Mouse (Mus musculus): Measurements from ENCODE around the gene Tbxas1.
A peak's percentile ranks its signal among the peaks of the same experiment; 100 is the strongest.

The Tbxas1 gene

DNA sequence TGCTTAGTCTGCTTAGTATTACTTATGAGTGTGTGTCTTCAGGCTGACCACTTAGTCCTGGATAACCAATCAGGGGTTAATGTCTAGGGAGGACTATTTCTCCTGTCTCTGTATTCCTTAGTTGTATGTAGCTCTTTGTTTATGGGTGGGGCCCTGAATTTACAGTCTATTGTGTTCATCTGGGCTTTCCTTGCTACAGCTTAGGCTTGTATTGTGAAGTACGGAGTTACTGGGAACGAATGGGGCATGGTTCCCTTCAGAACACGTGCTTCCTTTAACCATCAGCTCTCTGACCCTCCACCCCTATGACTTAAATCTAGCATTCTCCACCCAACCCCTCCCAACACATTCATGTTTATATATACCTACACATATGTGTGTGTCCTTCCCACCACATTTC, 75.6 kb downstream of the Tbxas1 start:
- DNase-seq (ENCODE audit: extremely low read depth, insufficient read length, low spot score) = no peak

DNA sequence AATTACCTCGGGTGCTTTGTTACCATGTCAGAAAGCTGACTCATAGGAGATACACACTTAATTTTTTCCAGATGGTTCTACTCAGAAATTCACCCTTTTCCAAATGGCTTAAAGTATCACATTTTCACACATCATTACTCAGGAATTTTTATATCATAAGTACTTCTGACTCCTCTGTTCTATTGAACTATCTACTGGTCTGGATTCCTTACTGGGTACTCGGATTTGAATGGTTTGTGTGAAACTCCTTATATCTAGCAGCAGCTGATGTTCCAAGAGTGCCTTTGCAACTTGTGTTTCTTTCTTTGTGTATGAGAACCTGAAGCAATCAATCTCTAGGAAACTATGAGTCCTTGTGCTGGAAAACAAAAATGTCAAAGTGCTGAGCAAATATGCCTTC, 81.4 kb downstream of the Tbxas1 start:
- DNase-seq (ENCODE audit: extremely low read depth, insufficient read length, low spot score) = peak; percentile 19

DNA sequence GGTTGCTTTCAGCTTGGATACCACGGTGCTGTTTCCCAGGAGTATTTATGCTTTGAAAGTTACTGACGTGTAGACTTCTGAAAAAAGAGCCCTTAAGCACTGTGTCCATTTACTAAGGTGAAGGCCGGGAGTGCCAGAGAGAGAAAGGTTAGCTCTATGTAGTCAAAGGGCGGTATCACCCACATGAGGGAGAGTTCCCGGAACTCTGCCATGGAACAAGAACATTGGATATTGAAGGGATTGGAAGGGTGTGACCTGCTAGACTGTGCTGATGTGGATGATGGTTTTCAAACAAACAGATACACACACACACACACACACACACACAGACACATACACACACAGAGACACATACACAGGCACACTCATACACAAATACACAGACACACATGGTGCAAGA, 82.0 kb downstream of the Tbxas1 start:
- no peak for DNase-seq (ENCODE audit: extremely low read depth, insufficient read length, low spot score)

- no peak for DNase-seq (ENCODE audit: extremely low read depth, insufficient read length, low spot score)
Measured at GRCm38 (mm10) chr6:38959502-38959901, 84.3 kb downstream of the Tbxas1 start.

- DNase-seq (ENCODE audit: extremely low read depth, insufficient read length, low spot score) = no peak
Measured at GRCm38 (mm10) chr6:38960367-38960766, 85.2 kb downstream of the Tbxas1 start.

DNA sequence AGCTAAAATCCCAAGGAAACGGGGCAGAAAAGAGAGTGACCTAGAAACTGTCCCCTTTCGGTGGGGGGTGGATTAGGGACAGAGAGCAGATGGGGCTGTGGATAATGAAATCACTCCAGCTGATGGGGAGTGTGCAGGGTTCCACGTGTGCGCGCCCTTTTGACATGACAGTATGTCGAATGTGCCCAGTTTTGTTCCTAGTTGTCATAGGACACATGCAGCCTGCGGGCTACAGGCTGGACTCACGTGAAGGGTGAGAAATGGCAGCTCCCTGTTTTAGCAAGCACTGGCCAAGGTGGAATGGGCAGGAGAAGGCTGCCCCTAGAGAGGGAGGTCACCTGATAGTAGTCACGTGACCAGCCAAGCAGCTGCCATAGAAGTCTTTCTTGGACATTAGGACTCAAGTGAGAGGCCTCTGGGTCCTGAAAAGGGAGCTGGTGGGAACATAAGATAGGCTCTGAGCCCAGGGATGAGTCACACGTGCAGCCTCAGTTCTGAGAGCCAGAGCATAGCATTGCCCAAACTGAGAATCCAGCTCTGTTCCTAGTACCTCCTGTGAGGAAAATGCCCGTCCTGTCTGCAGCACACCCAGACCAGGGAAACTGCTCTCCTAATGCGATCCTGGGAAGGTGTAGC, 85.7 kb downstream of the Tbxas1 start:
- DNase-seq (ENCODE audit: extremely low read depth, insufficient read length, low spot score) = no peak

- no peak for DNase-seq (ENCODE audit: extremely low read depth, insufficient read length, low spot score)
Measured at GRCm38 (mm10) chr6:38961427-38962033, 86.3 kb downstream of the Tbxas1 start.

- no peak for DNase-seq (ENCODE audit: extremely low read depth, insufficient read length, low spot score)
Measured at GRCm38 (mm10) chr6:38966839-38967238, 91.6 kb downstream of the Tbxas1 start.

DNA sequence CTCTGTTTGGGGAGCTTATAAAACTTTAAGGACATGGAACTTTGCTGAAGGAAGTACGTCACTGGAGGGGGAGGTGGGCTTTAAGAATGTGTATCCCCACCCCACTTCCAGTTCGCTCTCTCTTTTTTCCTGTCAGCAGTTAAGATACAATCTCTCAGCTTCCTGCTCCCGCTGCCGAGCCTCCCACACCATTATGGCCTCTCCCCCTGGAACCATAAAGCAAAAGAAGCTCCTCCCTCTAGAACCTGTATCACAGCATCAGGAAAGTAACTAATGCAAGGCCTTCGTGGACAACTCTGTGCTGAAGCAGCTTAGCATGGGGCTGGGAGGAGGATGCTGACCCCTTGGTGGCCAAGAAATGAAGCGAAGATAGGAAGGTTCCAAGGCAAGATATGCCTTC, 92.1 kb downstream of the Tbxas1 start:
- DNase-seq (ENCODE audit: extremely low read depth, insufficient read length, low spot score) = no peak

- no peak for DNase-seq (ENCODE audit: extremely low read depth, insufficient read length, low spot score)
Measured at GRCm38 (mm10) chr6:38967988-38968387, 92.8 kb downstream of the Tbxas1 start.

DNA sequence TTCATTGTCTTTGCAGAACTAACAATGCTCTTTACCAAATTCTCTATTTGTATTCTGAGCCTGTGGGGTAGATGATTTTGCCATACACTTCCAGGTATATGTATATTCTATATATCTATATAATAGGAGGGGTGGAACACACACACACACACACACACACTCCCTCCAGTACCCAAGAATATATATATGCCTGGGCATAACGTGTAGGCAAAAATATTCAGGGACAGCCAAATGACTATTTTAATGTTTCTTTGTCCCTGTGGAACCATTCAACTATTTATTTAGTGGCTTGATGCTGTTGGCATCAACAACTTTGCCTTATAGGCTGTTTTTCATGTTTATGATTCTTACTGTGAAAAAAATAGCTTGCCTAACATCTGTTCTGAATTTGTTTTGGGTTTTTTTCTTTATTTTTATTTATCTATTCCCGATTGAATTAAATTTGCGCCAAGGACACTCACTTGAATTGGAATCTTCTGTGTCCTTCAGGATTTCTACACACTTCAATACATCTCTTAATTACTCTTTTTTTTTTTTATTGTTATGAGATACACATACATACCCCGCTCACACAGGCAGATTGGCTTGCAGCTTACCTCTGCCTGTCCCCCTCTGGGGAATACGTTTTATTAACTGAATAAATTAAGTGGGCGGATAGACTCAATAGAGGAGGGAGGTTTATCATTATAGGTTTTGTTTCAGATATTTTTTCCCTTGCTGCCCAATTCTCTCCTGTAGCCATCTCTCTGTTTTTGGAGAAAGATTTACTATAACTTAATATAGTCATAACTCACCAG, 94.9 kb downstream of the Tbxas1 start:
- DNase-seq (ENCODE audit: extremely low read depth, insufficient read length, low spot score) = no peak

DNA sequence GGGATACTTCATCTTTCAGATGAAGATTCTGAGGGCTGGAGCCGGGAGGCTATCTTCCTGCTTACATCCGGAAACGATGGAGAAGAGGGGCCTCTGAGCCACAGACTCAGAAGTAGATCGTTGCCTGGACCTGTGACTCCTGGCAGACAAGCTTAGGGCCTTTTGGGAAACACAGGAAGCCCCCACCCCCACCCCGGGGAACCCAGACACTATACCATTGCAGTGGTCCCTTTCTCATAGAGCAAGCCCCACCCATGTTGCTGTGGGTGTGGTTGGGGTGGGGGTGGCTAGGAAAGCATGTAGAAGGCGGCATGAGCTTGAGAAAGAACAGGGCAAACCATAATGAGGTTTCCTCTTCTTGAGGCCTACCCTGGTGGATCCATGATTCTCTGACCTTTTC, 95.6 kb downstream of the Tbxas1 start:
- DNase-seq (ENCODE audit: extremely low read depth, insufficient read length, low spot score) = no peak

DNA sequence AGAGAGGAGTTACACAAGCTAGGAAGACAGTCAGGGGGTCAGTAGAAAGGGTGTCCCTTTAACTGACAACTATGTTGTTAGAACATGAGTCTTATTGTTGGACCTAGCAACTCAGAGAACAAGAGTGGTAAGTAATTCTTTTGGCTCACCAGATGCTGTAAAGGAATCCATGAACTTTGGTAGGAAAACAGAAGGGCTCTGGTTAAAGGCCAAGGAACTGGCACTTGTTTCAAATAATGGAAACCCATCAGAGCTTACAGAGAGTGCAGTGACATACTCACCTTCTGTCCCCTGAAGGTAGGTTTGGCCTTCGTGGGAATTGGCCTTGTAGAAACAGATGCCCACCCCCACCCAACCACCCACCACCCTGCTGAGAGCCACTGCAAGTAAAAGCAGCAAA, 97.6 kb downstream of the Tbxas1 start:
- no peak for DNase-seq (ENCODE audit: extremely low read depth, insufficient read length, low spot score)

- no peak for DNase-seq (ENCODE audit: extremely low read depth, insufficient read length, low spot score)
Measured at GRCm38 (mm10) chr6:38973441-38974161, 98.4 kb downstream of the Tbxas1 start.

GRCm38 (mm10) chr6:38974162-38974525, 98.9 kb downstream of the Tbxas1 start:
- no peak for DNase-seq (ENCODE audit: extremely low read depth, insufficient read length, low spot score)

GRCm38 (mm10) chr6:38974536-38975268, 99.5 kb downstream of the Tbxas1 start:
- no peak for DNase-seq (ENCODE audit: extremely low read depth, insufficient read length, low spot score)

DNA sequence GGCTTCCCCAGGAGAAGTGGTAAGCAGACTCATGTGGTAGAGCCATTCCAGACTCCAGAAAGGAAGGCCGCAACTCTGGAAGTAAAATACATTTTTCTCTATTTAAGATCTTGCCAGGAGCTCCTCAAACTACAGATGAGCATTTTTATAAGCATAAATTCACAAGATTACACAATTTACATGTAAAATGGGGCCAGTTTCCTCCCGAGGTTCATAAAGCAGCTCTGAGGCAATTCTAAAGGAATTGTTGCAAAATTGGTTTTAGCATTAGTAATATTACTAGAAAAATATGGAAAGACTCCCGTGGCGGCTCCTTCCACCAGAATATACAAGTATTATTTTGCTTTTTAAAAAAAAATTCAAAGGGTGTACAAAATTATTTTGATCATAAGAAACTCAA, 100.7 kb downstream of the Tbxas1 start:
- no peak for DNase-seq (ENCODE audit: extremely low read depth, insufficient read length, low spot score)

GRCm38 (mm10) chr6:38976355-38976754, 101.2 kb downstream of the Tbxas1 start:
- DNase-seq (ENCODE audit: extremely low read depth, insufficient read length, low spot score) = no peak

GRCm38 (mm10) chr6:38980921-38981715, 105.9 kb downstream of the Tbxas1 start:
- DNase-seq (ENCODE audit: extremely low read depth, insufficient read length, low spot score) = no peak

DNA sequence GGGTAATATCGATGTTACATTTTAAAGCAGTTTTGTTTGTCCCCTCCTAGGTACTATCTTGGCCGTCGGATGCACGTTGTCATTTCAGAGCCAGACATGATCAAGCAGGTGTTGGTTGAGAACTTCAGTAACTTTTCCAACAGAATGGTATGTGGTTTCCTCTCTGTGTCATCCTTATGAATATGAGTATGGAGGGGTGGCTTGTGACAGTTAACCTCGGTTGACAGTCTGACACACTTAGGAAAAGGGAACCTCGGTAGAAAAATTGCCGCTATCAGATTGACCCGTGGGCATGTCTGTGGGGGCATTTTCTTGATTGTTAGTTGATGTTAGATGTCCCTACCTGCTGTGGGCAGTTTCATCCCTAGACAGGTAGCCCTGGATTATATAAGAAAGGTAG, 106.9 kb downstream of the Tbxas1 start:
- DNase-seq (ENCODE audit: extremely low read depth, insufficient read length, low spot score) = no peak

Data from 3134 (cell line).